ENCODE assay signal across 23 mouse cellular contexts in the genomic region with DNA sequence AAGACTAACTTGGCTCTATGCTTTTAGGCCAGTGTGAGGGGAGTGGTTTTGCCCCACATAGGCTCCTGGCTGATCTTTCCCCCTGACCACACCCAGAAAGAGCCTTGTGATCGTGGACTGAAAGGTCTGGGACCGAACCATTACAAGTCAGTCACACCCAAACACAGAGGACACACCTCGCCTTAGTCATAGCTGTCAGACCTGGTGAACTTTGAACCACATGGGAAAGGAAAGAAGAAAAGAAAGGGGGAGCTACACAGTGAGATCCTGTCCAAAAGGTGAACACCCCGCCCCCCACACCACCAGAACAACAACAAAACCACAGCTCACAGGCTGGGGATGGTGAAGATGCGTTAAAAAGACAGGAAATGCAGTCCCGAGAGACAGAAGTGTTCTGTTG. TPM values are rescaled to one million over a fixed set of nuclear protein-coding genes. Genes with fewer than 3 reads are reported as not detected.
DNase-seq lines count a peak whose midpoint lies in the region; ATAC-seq and TF ChIP-seq lines count a peak whose summit lies in the region.
"Had no signal": no experiment of that assay in that cellular context is flagged by ENCODE, and none has a peak within 500 bp of the region (broad histone marks: within the 10 kb centered on the region; RNA-seq: fewer than 3 reads in every experiment).

No protein-coding gene starts in this region.

- no peak for TF ChIP-seq EP300 in lung, postnatal 0 days (IDR thresholded peaks at IDR 0.05)

- 64% methylated on average over 6 of the region's 6 CpGs for WGBS in intestine, embryonic 15.5 days
- WGBS in stomach, embryonic 14.5 days: 71% methylated on average over 6 of the region's 6 CpGs
- 73% methylated on average over 6 of the region's 6 CpGs for WGBS in lung, postnatal 0 days
- 89% methylated on average over 6 of the region's 6 CpGs for WGBS in midbrain, embryonic 15.5 days

- peak; percentile 12 to 27 for DNase-seq in B cell, adult 2 months
- no peak for DNase-seq in lung, postnatal 0 days (ENCODE audit: low spot score)
- DNase-seq in left cerebral cortex, postnatal 14 days (ENCODE audit: low spot score in 2 of 2): no peak
- DNase-seq in spleen, adult 18-20 months: no peak
- DNase-seq: adrenal gland, adult 2 months; cerebellum, adult 11-12 months; gastrocnemius, postnatal 36 days; kidney, postnatal 14 days; lung, postnatal 4 days; right cerebral cortex, postnatal 4 days had no signal

- no peaks in the 10 kb centered on the region for H3K27me3 ChIP-seq in intestine, embryonic 15.5 days (replicated peaks)
- no peaks in the 10 kb centered on the region for H3K27me3 ChIP-seq in stomach, embryonic 14.5 days (ENCODE audit: control insufficient read depth, insufficient read depth, low read length)
- H3K27me3 ChIP-seq in lung, postnatal 0 days (replicated peaks; ENCODE audit: insufficient read depth, low read length): no peaks in the 10 kb centered on the region
- H3K27me3 ChIP-seq in midbrain, embryonic 15.5 days (replicated peaks): no peaks in the 10 kb centered on the region
- H3K27me3 ChIP-seq: CH12.LX; embryonic facial prominence, embryonic 13.5 days; heart, embryonic 13.5 days; liver, embryonic 15.5 days; midbrain, embryonic 13.5 days; Patski had no signal

- H3K9me3 ChIP-seq in intestine, embryonic 15.5 days: no peaks in the 10 kb centered on the region
- no peaks in the 10 kb centered on the region for H3K9me3 ChIP-seq in stomach, embryonic 14.5 days (ENCODE audit: control insufficient read depth, low read depth, low read length)
- H3K9me3 ChIP-seq in lung, postnatal 0 days (ENCODE audit: low read length): no peaks in the 10 kb centered on the region
- no peaks in the 10 kb centered on the region for H3K9me3 ChIP-seq in midbrain, embryonic 15.5 days
- H3K9me3 ChIP-seq: embryonic facial prominence, embryonic 13.5 days; forebrain, embryonic 10.5 days; heart, embryonic 13.5 days; limb, embryonic 10.5 days; liver, embryonic 15.5 days; midbrain, embryonic 13.5 days had no signal

- 0 out of 2 replicates have a peak, but pooled peaks cover 3% of the 10 kb centered on the region for H3K4me1 ChIP-seq in intestine, embryonic 15.5 days (replicated peaks)
- H3K4me1 ChIP-seq in stomach, embryonic 14.5 days (ENCODE audit: control insufficient read depth, insufficient read depth, low read length): no peaks in the 10 kb centered on the region
- H3K4me1 ChIP-seq in lung, postnatal 0 days (ENCODE audit: insufficient read depth, low read depth, low read length): no peaks in the 10 kb centered on the region
- no peaks in the 10 kb centered on the region for H3K4me1 ChIP-seq in midbrain, embryonic 15.5 days
- H3K4me1 ChIP-seq: embryonic facial prominence, embryonic 13.5 days; forebrain, embryonic 10.5 days; heart, embryonic 13.5 days; limb, embryonic 10.5 days; liver, embryonic 15.5 days; midbrain, embryonic 13.5 days had no signal

- H3K27ac ChIP-seq in intestine, embryonic 15.5 days: no peak overlapping the region
- no peak overlapping the region for H3K27ac ChIP-seq in stomach, embryonic 14.5 days (ENCODE audit: low read length)
- no peak overlapping the region for H3K27ac ChIP-seq in lung, postnatal 0 days (ENCODE audit: low read length)
- no peak overlapping the region for H3K27ac ChIP-seq in midbrain, embryonic 15.5 days
- H3K27ac ChIP-seq: embryonic facial prominence, embryonic 13.5 days; forebrain, embryonic 10.5 days; heart, embryonic 13.5 days; limb, embryonic 10.5 days; liver, embryonic 15.5 days; midbrain, embryonic 13.5 days had no signal

- TF ChIP-seq CTCF in lung, postnatal 0 days (IDR thresholded peaks at IDR 0.05): no peak

- H3K36me3 ChIP-seq in intestine, embryonic 15.5 days: no peaks in the 10 kb centered on the region
- H3K36me3 ChIP-seq in stomach, embryonic 14.5 days (ENCODE audit: control insufficient read depth, insufficient read depth, low read length): no peaks in the 10 kb centered on the region; the same call in 1 of the 2 replicates
- H3K36me3 ChIP-seq in lung, postnatal 0 days (ENCODE audit: insufficient read depth, low read length): no peaks in the 10 kb centered on the region
- peaks cover 6% of the 10 kb centered on the region; the same call in 1 of the 2 replicates for H3K36me3 ChIP-seq in midbrain, embryonic 15.5 days (replicated peaks)
- H3K36me3 ChIP-seq: liver, embryonic 15.5 days had no signal

- intact Hi-C loops in left cerebral cortex, postnatal 14 days (cut with DNase I): no loop called here

- ATAC-seq in CD4-positive, CD25-positive, alpha-beta regulatory T cell, adult 4 months: peak; percentile 76
- peak; percentile 91 for ATAC-seq in intestine, embryonic 15.5 days
- ATAC-seq in stomach, embryonic 14.5 days (ENCODE audit: insufficient number of reproducible peaks, insufficient read depth, low FRiP score, low read depth): peak; percentile 63
- ATAC-seq in lung, postnatal 0 days: no peak
- ATAC-seq in midbrain, embryonic 15.5 days (replicated peaks): no peak
- ATAC-seq: inflammation-experienced regulatory T-cells, adult 6 months; midbrain, embryonic 13.5 days; Patski had no signal

- no peak overlapping the region for H3K4me3 ChIP-seq in intestine, embryonic 15.5 days (replicated peaks)
- H3K4me3 ChIP-seq in stomach, embryonic 14.5 days (ENCODE audit: low read depth, low read length): no peak overlapping the region
- H3K4me3 ChIP-seq in lung, postnatal 0 days (ENCODE audit: low read depth, low read length): no peak overlapping the region
- H3K4me3 ChIP-seq in midbrain, embryonic 15.5 days: no peak overlapping the region
- H3K4me3 ChIP-seq: embryonic facial prominence, embryonic 13.5 days; forebrain, embryonic 10.5 days; heart, embryonic 13.5 days; limb, embryonic 10.5 days; liver, embryonic 15.5 days; midbrain, embryonic 13.5 days had no signal

- H3K9ac ChIP-seq in intestine, embryonic 15.5 days: no peak overlapping the region
- no peak overlapping the region for H3K9ac ChIP-seq in stomach, embryonic 14.5 days (replicated peaks; ENCODE audit: low read depth, low read length)
- H3K9ac ChIP-seq in lung, postnatal 0 days (replicated peaks; ENCODE audit: low read depth): no peak overlapping the region
- H3K9ac ChIP-seq in midbrain, embryonic 15.5 days: no peak overlapping the region
- H3K9ac ChIP-seq: embryonic facial prominence, embryonic 13.5 days; heart, embryonic 13.5 days; liver, embryonic 15.5 days; midbrain, embryonic 13.5 days had no signal

- H3K4me2 ChIP-seq in intestine, embryonic 15.5 days (replicated peaks): no peak overlapping the region
- no peak overlapping the region for H3K4me2 ChIP-seq in stomach, embryonic 14.5 days (replicated peaks; ENCODE audit: low read depth, low read length)
- H3K4me2 ChIP-seq in lung, postnatal 0 days (replicated peaks; ENCODE audit: low read depth, low read length): no peak overlapping the region
- H3K4me2 ChIP-seq in midbrain, embryonic 15.5 days: no peak overlapping the region
- H3K4me2 ChIP-seq: embryonic facial prominence, embryonic 13.5 days; heart, embryonic 13.5 days; liver, embryonic 15.5 days; midbrain, embryonic 13.5 days had no signal

RNA-seq across cellular contexts. Expression of gene Sc5d, which starts 14.9 kb away (rescaled TPM):
- polyA plus RNA-seq in CD4-positive, CD25-positive, alpha-beta regulatory T cell, adult 4 months (2017; shearing (Covaris generic)): 100 to 1,000 TPM in 1 of 2 experiments, 10 to 100 TPM in 1; 84.3 to 105 TPM
- 84.1 and 90.9 TPM in 2 replicates for polyA plus RNA-seq in intestine, embryonic 15.5 days (2015; fragmentation: Nextera tagmentation; extraction: Ambion mirVana)
- 59.6 and 69.5 TPM in 2 replicates for polyA plus RNA-seq in stomach, embryonic 14.5 days (2014; fragmentation: Nextera tagmentation; extraction: Ambion mirVana)
- polyA plus RNA-seq in lung, postnatal 0 days (2015; fragmentation: Nextera tagmentation; extraction: Ambion mirVana): 40.8 and 41.0 TPM in 2 replicates
- 10 to 100 TPM; 56.3 to 59.5 TPM for total RNA-seq in left cerebral cortex, postnatal 14 days (2021)
- polyA plus RNA-seq in midbrain, embryonic 15.5 days (2015; fragmentation: Nextera tagmentation; extraction: Ambion mirVana): 73.1 and 74.4 TPM in 2 replicates

Comparison
In these comparisons a context has a peak if more than half of its experiments do, and no peak if none do; other contexts are left out.
1. DNase-seq: peak in B cell, adult 2 months (2 of 2); none in lung, postnatal 0 days (single experiment), left cerebral cortex, postnatal 14 days (0 of 2) and spleen, adult 18-20 months (0 of 2).
2. ATAC-seq: peak in CD4-positive, CD25-positive, alpha-beta regulatory T cell, adult 4 months (single experiment), intestine, embryonic 15.5 days (single experiment) and stomach, embryonic 14.5 days (single experiment); none in lung, postnatal 0 days (single experiment) and midbrain, embryonic 15.5 days (single experiment).